Mouse (Mus musculus) heart, postnatal 0 days (tissue): ENCODE measurements around the gene Hes3.

Source experiments
- CTCF ChIP-seq: IDR thresholded peaks from 2 replicates; pipeline ENCODE4 v1.5.1; 2016; ENCODE audit warnings: antibody characterized with exemption, control low read depth, low read depth
- EP300 ChIP-seq: IDR thresholded peaks from 2 replicates; pipeline ENCODE4 v1.6.1; 2016; ENCODE audit warnings: antibody characterized with exemption, low read depth

- no peak for TF ChIP-seq CTCF
- TF ChIP-seq EP300, result no peak
Measured at GRCm38 (mm10) chr4:152305991-152306390, 14.5 kb upstream of the Hes3 start.
